Mouse (Mus musculus): ENCODE data around the gene Gng4. TPM values are rescaled to one million over a fixed set of nuclear protein-coding genes. Genes with fewer than 3 reads are reported as not detected.
"Not testable (repeated sequence)": the region's sequence is repeated elsewhere in the genome, so short reads cannot be mapped to it uniquely, and the experiment has no call there.

Gene Gng4
- total RNA-seq (2015; ENCODE audit: low replicate concordance) (not detected in 2 replicates), total RNA-seq (2017; ENCODE audit: low replicate concordance) (not detected in 2 replicates)

- ATAC-seq (replicated peaks; ENCODE audit: low FRiP score, poor library complexity, severe bottlenecking) = no peak
These were observed at the start of gene Gng4 for GRCm38 (mm10) chr13:13783894-13784419. Gene Gng4 (plus strand): TSS chr13:13784059.

DNA sequence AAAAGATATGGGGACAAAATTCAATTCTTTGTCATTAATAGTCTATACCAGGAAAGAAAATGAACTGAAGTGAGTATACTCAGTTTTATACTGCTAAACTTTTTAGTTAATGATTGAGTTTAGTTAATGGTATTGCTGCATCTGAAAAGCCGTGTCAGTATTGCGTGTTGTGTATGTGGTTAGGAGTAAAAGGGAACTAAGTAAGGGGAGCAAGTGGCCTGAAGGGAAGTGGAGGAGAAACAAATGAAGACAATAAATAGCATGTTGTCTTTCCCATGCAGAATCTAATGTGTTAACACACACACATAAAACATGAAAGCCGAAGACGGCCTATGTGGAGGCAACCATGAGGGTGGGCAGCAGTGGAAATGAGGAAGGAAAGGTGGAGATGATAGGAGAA lies 44.6 kb upstream of the Gng4 start:
- no peak for ATAC-seq (replicated peaks; ENCODE audit: low FRiP score, poor library complexity, severe bottlenecking)

GRCm38 (mm10) chr13:13745911-13746310 lies 37.9 kb upstream of the Gng4 start:
- ATAC-seq (replicated peaks; ENCODE audit: low FRiP score, poor library complexity, severe bottlenecking) = no peak

- no peak for ATAC-seq (replicated peaks; ENCODE audit: low FRiP score, poor library complexity, severe bottlenecking)
These were observed 7.9 kb upstream of the Gng4 start for GRCm38 (mm10) chr13:13775778-13776494.

DNA sequence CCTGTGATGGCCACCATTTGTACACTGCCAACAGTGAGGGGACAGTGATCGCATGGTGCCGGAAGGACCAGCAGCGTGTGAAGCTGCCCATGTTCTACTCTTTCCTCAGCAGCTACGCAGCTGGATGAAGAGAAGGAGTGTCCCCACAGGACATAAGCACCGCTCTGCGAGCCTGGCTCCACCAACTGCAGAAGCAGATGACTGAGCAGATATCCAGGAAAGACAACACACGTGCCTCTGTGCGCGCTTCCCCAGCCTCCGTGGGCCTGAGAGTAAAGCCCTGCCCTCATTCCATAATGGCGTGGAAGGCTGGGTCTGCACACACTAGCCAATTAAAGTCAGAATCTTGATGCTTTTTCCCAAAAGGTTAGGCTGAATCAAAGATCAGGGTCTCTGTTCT lies 6.8 kb upstream of the Gng4 start:
- no peak for ATAC-seq (replicated peaks; ENCODE audit: low FRiP score, poor library complexity, severe bottlenecking)

- ATAC-seq (replicated peaks; ENCODE audit: low FRiP score, poor library complexity, severe bottlenecking) = no peak
These were observed 6.2 kb upstream of the Gng4 start for GRCm38 (mm10) chr13:13777696-13778095.

DNA sequence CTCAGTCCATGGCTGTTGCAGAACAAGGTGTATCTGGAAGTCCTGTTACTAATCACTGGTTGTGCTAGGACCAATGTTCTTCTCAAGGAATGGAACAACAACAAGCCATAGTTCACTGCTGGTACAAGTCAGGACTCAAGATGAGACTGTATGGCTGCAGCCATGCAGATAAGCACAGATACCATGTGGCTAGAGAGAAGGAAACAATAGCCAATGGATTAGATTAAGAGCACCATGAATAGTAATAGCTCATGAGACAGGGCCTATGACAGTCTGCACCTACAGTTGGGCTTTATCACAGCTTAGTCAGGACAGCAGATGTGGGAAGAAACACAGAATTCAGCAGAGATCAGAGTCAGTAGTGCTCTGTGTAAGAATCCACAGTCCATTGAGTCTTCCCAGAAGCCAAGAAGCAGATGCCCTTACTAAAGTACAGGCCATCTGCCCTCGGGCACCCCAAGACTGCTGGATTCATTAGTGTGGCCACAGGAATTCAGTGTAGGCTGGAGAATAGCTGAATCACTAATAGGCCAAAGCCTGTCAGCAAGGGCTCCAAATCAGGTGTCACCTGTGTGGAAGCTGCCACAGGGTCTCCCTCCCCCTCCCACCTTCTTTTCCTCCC lies 4.9 kb upstream of the Gng4 start:
- no peak for ATAC-seq (replicated peaks; ENCODE audit: low FRiP score, poor library complexity, severe bottlenecking)

GRCm38 (mm10) chr13:13780271-13780670 lies 3.6 kb upstream of the Gng4 start:
- ATAC-seq (replicated peaks; ENCODE audit: low FRiP score, poor library complexity, severe bottlenecking) = no peak

GRCm38 (mm10) chr13:13781026-13781425 lies 2.8 kb upstream of the Gng4 start:
- no peak for ATAC-seq (replicated peaks; ENCODE audit: low FRiP score, poor library complexity, severe bottlenecking)

GRCm38 (mm10) chr13:13783296-13783695 lies 563 bp upstream of the Gng4 start:
- ATAC-seq (replicated peaks; ENCODE audit: low FRiP score, poor library complexity, severe bottlenecking) = no peak

GRCm38 (mm10) chr13:13784420-13784936 lies 619 bp downstream of the Gng4 start:
- no peak for ATAC-seq (replicated peaks; ENCODE audit: low FRiP score, poor library complexity, severe bottlenecking)

- ATAC-seq (replicated peaks; ENCODE audit: low FRiP score, poor library complexity, severe bottlenecking) = no peak
These were observed 1.3 kb downstream of the Gng4 start for GRCm38 (mm10) chr13:13784981-13785783.

DNA sequence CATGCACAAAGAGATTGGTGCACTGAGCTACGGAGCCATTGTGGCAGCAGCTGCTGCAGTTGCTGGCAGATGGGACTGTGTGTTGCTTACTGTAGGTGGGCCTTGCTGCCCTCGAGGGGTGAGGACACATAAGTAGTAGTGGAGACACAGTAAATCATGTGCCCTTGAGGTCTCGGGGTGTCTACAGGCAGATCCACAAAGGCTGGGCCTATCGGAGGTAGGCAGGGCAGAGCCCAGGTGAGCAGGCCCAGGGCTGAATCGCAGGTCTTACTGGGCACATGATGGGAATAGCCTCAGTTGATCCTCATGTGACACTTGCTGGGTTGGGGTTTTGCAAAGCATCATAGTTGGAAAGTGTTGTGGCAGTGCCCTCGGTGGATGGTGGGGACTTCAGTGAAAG lies 3.1 kb downstream of the Gng4 start:
- no peak for ATAC-seq (replicated peaks; ENCODE audit: low FRiP score, poor library complexity, severe bottlenecking)

GRCm38 (mm10) chr13:13788070-13788469 lies 4.2 kb downstream of the Gng4 start:
- ATAC-seq (replicated peaks; ENCODE audit: low FRiP score, poor library complexity, severe bottlenecking) = no peak

DNA sequence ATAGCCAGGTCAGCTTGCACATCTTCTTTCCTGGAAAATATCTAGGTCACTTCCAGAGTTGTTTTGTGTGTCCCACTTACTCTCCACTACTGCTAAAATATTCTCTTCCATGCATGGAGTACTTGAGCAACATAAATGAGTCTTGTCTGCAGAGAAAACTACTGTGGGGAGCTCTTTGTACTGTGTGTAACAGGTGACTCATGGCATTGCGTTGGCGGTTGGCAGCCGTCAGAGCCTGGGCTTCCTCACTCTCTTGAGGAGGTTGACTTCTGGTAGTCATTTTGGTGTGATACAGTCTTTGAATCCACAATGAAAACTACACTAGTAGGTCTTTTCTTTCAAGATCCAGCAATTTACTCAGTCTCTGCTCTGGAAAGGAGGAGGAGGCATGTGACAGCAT lies 8.1 kb downstream of the Gng4 start:
- ATAC-seq (replicated peaks; ENCODE audit: low FRiP score, poor library complexity, severe bottlenecking) = no peak

- no peak for ATAC-seq (replicated peaks; ENCODE audit: low FRiP score, poor library complexity, severe bottlenecking)
These were observed 11.4 kb downstream of the Gng4 start for GRCm38 (mm10) chr13:13795166-13795832.

DNA sequence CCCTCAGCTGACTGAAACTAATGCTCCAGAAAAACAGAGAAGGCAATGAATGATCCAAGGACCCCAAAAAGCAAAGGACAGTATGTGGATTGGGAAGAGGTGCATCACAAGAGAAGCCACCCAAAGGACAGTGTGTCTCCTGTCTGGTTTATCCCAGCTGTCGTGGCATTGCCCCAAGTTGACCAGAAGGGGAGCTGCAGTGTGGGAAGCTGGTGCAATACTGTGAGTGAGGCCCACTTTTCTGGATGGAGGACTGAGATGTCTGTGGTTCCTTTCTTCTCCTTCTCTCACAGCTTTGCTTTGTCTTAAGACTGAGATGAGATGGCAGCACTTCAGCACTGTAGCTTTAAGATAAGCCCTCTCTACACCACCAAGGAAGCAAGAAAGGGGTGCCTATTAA lies 12.2 kb downstream of the Gng4 start:
- ATAC-seq (replicated peaks; ENCODE audit: low FRiP score, poor library complexity, severe bottlenecking) = no peak

DNA sequence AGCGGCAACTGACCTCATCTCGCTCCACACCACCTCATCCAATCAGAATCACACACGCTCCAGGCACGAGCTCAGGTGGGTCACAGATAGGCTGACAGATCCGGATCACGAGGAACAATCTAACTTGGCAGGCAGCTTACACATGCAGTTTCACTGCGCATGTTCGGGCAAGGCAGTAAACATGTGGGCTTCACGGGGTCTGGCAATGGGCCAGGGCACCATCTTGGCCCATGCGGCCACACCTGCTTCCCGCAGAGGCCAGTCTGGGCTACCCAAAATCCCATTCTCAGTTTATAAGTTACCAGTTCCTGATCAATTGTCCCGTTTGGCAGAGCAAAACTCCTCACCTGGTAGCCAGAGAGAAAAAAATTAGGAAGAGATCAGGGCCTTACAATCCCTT lies 14.0 kb downstream of the Gng4 start:
- ATAC-seq (replicated peaks; ENCODE audit: low FRiP score, poor library complexity, severe bottlenecking) = not testable (repeated sequence)

DNA sequence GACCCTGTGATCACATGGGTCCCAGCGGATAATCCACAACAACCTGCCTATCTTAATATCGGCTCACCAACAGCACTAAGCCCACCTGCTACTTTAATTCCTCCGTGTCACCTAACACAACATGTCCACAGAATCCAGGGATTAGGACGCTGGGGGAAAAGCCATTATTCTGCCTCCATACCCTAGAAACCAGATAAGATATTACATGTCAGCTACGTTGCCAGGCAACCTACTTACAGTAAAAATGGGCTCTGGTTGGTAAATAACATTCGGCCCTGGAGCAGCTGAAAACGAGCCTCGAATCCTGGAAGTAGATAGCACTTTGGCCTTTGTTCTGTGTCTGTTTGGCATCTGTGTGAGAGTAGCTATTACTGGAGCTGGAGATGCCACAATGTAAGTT lies 14.9 kb downstream of the Gng4 start:
- no peak for ATAC-seq (replicated peaks; ENCODE audit: low FRiP score, poor library complexity, severe bottlenecking)
